Mouse (Mus musculus) mesoderm, embryonic 11.5 days (tissue): ENCODE measurements at regions not wholly inside any gene's neighbourhood (a gene's known extent, or its start where the extent isn't known, plus 50 kb on each side); places are given as distances from the start of the nearest gene placed in this dataset.
A peak's percentile ranks its signal among the peaks of the same experiment; 100 is the strongest.
"Not testable (repeated sequence)": the region's sequence is repeated elsewhere in the genome, so short reads cannot be mapped to it uniquely, and the experiment has no call there.

ENCODE experiments used
- DNase-seq: peaks from one replicate; pipeline ENCODE4 v3.0.0-alpha.2; 2012; ENCODE audit warnings: low read depth, low spot score

GRCm38 (mm10) chrX:94785983-94786382, 61.6 kb downstream of the Zxdb start:
- no peak for DNase-seq

- no peak for DNase-seq
These were observed 64.1 kb downstream of the Zxdb start for GRCm38 (mm10) chrX:94788331-94788920.

GRCm38 (mm10) chrX:94796845-94797244, 72.5 kb downstream of the Zxdb start:
- DNase-seq = not testable (repeated sequence)

GRCm38 (mm10) chrX:94797348-94798182, 73.2 kb downstream of the Zxdb start:
- not testable (repeated sequence) for DNase-seq

- DNase-seq = not testable (repeated sequence)
These were observed 73.8 kb downstream of the Zxdb start for GRCm38 (mm10) chrX:94798183-94798619.

- not testable (repeated sequence) for DNase-seq
These were observed 88.4 kb downstream of the Zxdb start for GRCm38 (mm10) chrX:94812760-94813159.

- DNase-seq = not testable (repeated sequence)
These were observed 103.2 kb downstream of the Zxdb start for GRCm38 (mm10) chrX:94827524-94827923.

GRCm38 (mm10) chrX:94844110-94844779, 119.9 kb downstream of the Zxdb start:
- DNase-seq = not testable (repeated sequence)

- not testable (repeated sequence) for DNase-seq
These were observed 125.2 kb downstream of the Zxdb start for GRCm38 (mm10) chrX:94849549-94849948.

- DNase-seq = no peak
These were observed 133.1 kb downstream of the Zxdb start for GRCm38 (mm10) chrX:94857501-94857900.

- DNase-seq = no peak
These were observed 133.6 kb downstream of the Zxdb start for GRCm38 (mm10) chrX:94857954-94858353.

GRCm38 (mm10) chrX:94863123-94863522, 138.8 kb downstream of the Zxdb start:
- no peak for DNase-seq

GRCm38 (mm10) chrX:94865531-94866502, 141.4 kb downstream of the Zxdb start:
- peak; percentile 92 for DNase-seq

GRCm38 (mm10) chrX:94883547-94883946, 142.9 kb downstream of the Spin4 start:
- not testable (repeated sequence) for DNase-seq
